Mouse (Mus musculus): ENCODE measurements at regions not wholly inside any gene's neighbourhood (a gene's known extent, or its start where the extent isn't known, plus 50 kb on each side); places are given as distances from the start of the nearest gene placed in this dataset.

- no peak overlapping the region for H3K9ac ChIP-seq (ENCODE audit: low read depth, low read length)
- TF ChIP-seq CTCF (IDR thresholded peaks at IDR 0.05; ENCODE audit: low read depth, low read length) (no peak), POLR2A (IDR thresholded peaks at IDR 0.05; ENCODE audit: extremely low read depth, insufficient read depth, low read length) (no peak)
- WGBS: 91% methylated on average over 2 of the region's 2 CpGs
These were observed 174.5 kb downstream of the Enc1 start for GRCm38 (mm10) chr13:97415381-97415780.

DNA sequence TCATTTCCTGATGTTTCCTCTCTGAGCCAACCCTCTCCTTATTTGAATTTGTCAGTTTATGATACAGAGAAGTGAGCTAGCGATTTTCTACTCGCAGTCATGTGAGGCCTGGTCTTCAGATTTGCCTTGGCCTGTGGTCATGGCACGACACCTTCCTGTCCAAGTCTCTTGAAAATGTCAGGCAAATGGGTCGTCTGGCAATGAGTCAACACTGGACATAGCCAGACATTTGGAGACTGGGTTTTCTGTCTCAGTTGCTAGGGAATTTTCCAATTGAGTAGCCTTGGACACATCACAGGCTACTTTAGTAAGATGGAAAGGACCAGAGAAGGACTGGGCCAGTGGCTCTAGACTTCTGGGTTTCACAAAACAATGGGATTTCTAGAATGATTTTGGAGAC lies 171.2 kb downstream of the Enc1 start:
- Histone ChIP-seq H3K27ac (replicated peaks; ENCODE audit: insufficient read depth, low read depth, low read length) (no peak overlapping the region), H3K9ac (ENCODE audit: low read depth, low read length) (no peak overlapping the region), H3K27me3 (ENCODE audit: control insufficient read depth, insufficient read depth, low read length) (no peaks in the 10 kb centered on the region), H3K4me3 (ENCODE audit: insufficient read depth, low read depth, low read length) (no peak overlapping the region), H3K36me3 (ENCODE audit: control insufficient read depth, insufficient read depth, low read length) (no peaks in the 10 kb centered on the region), H3K4me1 (ENCODE audit: control insufficient read depth, insufficient read depth, low read length) (peaks cover 2% of the 10 kb centered on the region), H3K79me2 (ENCODE audit: control insufficient read depth, insufficient read depth, low read length) (no peaks in the 10 kb centered on the region)
- no peak for DNase-seq (ENCODE audit: extremely low read depth, low read depth, low spot score)
- 75% methylated on average over 4 of the region's 4 CpGs for WGBS
- TF ChIP-seq CTCF (IDR thresholded peaks at IDR 0.05; ENCODE audit: low read depth, low read length): no peak
- TF ChIP-seq POLR2A (IDR thresholded peaks at IDR 0.05; ENCODE audit: extremely low read depth, insufficient read depth, low read length): no peak

More at GRCm38 (mm10) chr13:97415381-97415780, 174.5 kb downstream of the Enc1 start:
- Histone ChIP-seq H3K27ac (replicated peaks; ENCODE audit: insufficient read depth, low read depth, low read length) (no peak overlapping the region), H3K4me3 (ENCODE audit: insufficient read depth, low read depth, low read length) (no peak overlapping the region), H3K36me3 (ENCODE audit: control insufficient read depth, insufficient read depth, low read length) (no peaks in the 10 kb centered on the region), H3K27me3 (ENCODE audit: control insufficient read depth, insufficient read depth, low read length) (no peaks in the 10 kb centered on the region), H3K4me1 (ENCODE audit: control insufficient read depth, insufficient read depth, low read length) (no peaks in the 10 kb centered on the region), H3K79me2 (ENCODE audit: control insufficient read depth, insufficient read depth, low read length) (no peaks in the 10 kb centered on the region)
- DNase-seq (ENCODE audit: extremely low read depth, low read depth, low spot score): no peak

DNA sequence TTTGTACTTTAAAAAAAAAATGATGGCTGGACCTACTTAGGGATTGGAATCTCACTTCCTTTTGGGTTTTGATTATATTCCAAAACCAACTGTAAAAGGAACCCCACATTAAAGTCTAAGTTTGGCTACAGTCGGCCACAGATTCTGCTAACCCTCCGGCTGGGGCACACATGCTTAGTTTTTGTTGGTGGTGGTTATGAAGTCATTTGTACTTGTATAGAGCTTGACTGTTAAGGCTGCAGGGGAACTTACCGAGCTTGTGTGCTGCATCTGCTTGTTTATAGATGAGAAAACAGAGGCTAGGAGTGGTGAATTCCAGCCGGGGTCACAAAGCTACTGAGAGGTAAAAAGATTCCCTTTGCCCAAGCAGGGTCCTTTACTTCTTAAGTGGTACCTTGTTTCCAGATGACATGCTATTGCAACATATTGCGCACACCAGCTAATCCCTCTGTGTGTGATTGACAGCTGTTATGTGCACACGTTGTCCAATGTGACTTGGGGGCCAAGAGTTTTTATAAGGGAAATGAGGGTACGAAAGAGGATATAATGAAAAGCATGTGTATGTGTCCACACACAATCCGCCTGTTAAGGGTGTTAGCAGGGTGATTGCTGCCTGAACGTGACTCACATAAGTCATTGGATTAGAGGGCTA lies 169.8 kb downstream of the Enc1 start:
- H3K27me3 ChIP-seq (ENCODE audit: control insufficient read depth, insufficient read depth, low read length): no peaks in the 10 kb centered on the region
- no peak overlapping the region for H3K4me3 ChIP-seq (ENCODE audit: insufficient read depth, low read depth, low read length)
- TF ChIP-seq CTCF (IDR thresholded peaks at IDR 0.05; ENCODE audit: low read depth, low read length): no peak
- TF ChIP-seq POLR2A (IDR thresholded peaks at IDR 0.05; ENCODE audit: extremely low read depth, insufficient read depth, low read length): no peak
- no peak for DNase-seq (ENCODE audit: extremely low read depth, low read depth, low spot score)
- H3K27ac ChIP-seq (replicated peaks; ENCODE audit: insufficient read depth, low read depth, low read length): no peak overlapping the region
- peaks cover 2% of the 10 kb centered on the region for H3K4me1 ChIP-seq (ENCODE audit: control insufficient read depth, insufficient read depth, low read length)
- H3K9ac ChIP-seq (ENCODE audit: low read depth, low read length): no peak overlapping the region
- no peaks in the 10 kb centered on the region for H3K36me3 ChIP-seq (ENCODE audit: control insufficient read depth, insufficient read depth, low read length)
- WGBS: 84% methylated on average over 9 of the region's 9 CpGs
- no peaks in the 10 kb centered on the region for H3K79me2 ChIP-seq (ENCODE audit: control insufficient read depth, insufficient read depth, low read length)

DNA sequence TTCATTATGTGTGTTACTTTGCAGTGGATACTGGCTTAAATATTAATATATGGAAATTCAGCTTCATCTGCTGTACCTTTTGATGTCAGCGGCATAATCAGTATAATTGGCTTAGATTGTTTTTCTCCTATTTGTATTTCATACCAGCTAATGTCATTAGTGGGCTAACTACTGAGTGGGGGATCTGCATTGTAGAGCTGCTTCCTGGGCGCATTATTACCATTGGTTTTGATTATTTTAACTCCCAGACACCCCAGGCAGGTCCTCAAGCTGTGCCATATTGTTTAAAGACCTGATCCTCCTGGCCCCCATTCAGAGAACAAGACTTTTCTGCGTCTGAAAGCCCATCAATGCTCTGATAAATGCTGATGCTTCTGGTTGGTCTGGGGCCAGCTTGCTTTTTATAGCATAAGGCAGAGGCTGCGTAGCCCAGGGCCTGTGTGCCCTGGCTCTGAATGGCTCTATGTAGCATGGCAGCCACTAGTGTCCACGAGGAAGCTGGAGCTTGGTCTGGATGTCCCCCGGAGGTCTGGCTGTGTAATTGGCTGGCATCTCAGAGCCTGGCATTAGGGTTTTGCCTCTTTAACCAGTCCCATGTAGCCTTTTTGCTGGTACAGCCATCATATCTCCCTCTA lies 169.1 kb downstream of the Enc1 start:
- Histone ChIP-seq H3K4me1 (ENCODE audit: control insufficient read depth, insufficient read depth, low read length) (peaks cover 2% of the 10 kb centered on the region), H3K79me2 (ENCODE audit: control insufficient read depth, insufficient read depth, low read length) (no peaks in the 10 kb centered on the region), H3K27ac (replicated peaks; ENCODE audit: insufficient read depth, low read depth, low read length) (no peak overlapping the region), H3K9ac (ENCODE audit: low read depth, low read length) (no peak overlapping the region), H3K4me3 (ENCODE audit: insufficient read depth, low read depth, low read length) (no peak overlapping the region), H3K27me3 (ENCODE audit: control insufficient read depth, insufficient read depth, low read length) (no peaks in the 10 kb centered on the region), H3K36me3 (ENCODE audit: control insufficient read depth, insufficient read depth, low read length) (no peaks in the 10 kb centered on the region)
- WGBS: 95% methylated on average over 6 of the region's 6 CpGs
- TF ChIP-seq POLR2A (IDR thresholded peaks at IDR 0.05; ENCODE audit: extremely low read depth, insufficient read depth, low read length) (no peak), CTCF (IDR thresholded peaks at IDR 0.05; ENCODE audit: low read depth, low read length) (no peak)
- DNase-seq (ENCODE audit: extremely low read depth, low read depth, low spot score): no peak

DNA sequence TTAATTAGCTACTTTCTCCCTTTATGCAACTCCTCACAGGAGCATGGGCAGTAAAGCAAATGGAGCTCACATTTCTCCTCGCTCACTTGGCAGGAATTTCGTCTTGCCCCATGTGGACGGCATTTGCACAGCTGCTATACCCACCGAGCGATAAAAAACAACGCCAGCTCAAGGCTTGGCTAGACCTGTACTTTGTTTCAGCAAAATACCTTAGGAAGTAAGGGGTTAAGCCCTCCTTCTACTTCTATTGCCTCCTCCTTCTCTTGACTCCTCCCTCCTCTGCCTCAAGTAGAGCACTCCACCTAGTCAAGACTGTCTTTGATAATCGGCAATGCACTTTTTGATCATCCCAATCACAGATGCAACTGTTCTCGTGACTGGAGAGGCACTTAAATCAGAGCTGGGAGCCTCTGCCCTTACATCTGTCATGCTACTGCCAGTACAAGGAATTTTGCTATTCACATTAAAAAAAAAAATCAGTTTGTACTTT lies 168.4 kb downstream of the Enc1 start:
- no peak for DNase-seq (ENCODE audit: extremely low read depth, low read depth, low spot score)
- Histone ChIP-seq H3K9ac (ENCODE audit: low read depth, low read length) (no peak overlapping the region), H3K36me3 (ENCODE audit: control insufficient read depth, insufficient read depth, low read length) (no peaks in the 10 kb centered on the region), H3K4me3 (ENCODE audit: insufficient read depth, low read depth, low read length) (no peak overlapping the region), H3K27me3 (ENCODE audit: control insufficient read depth, insufficient read depth, low read length) (no peaks in the 10 kb centered on the region), H3K27ac (replicated peaks; ENCODE audit: insufficient read depth, low read depth, low read length) (no peak overlapping the region), H3K79me2 (ENCODE audit: control insufficient read depth, insufficient read depth, low read length) (no peaks in the 10 kb centered on the region), H3K4me1 (ENCODE audit: control insufficient read depth, insufficient read depth, low read length) (peaks cover 2% of the 10 kb centered on the region)
- no peak for TF ChIP-seq POLR2A (IDR thresholded peaks at IDR 0.05; ENCODE audit: extremely low read depth, insufficient read depth, low read length)
- TF ChIP-seq CTCF (IDR thresholded peaks at IDR 0.05; ENCODE audit: low read depth, low read length): no peak
- 95% methylated on average over 8 of the region's 8 CpGs for WGBS

Measured in liver, adult 2 months (tissue).